Mouse (Mus musculus): ENCODE measurements around the gene Agl. TPM values are rescaled to one million over a fixed set of nuclear protein-coding genes. Genes with fewer than 3 reads are reported as not detected.

The Agl gene
- polyA plus RNA-seq, 1 experiment from 2014 or later, result 121 TPM

DNA sequence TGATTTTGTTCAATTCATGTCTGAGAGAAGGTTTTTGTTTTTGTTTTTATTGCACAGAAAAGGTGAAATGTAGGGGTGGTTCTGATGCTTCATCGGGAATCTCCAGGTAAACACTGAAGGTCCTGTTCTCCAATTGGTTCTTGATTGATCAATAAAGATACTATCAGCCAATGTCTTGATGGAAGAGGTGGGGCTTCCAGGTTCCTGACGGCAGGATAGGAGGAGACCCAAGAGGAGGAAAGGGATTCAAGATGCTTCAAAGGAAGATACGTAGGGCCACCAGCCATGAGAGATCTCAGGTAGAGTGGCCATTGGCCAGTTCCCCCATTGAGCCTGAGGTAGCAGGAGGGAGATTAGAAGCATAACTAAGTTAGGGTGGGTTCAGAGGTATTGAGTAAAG, 89.0 kb downstream of the Agl start:
- Histone ChIP-seq H3K9me3 (ENCODE audit: control insufficient read depth, low read length) (no peaks in the 10 kb centered on the region), H3K9ac (ENCODE audit: low read length) (no peak overlapping the region), H3K4me1 (ENCODE audit: control insufficient read depth in 2 of 2, insufficient read depth in 2 of 2, low read length in 2 of 2) (no peaks in the 10 kb centered on the region; a peak in 1 of 4 replicates), H3K27me3 (ENCODE audit: control insufficient read depth, insufficient read depth, low read length) (no peaks in the 10 kb centered on the region), H3K4me2 (ENCODE audit: low read length) (no peak overlapping the region), H3K27ac (replicated peaks in 1 of 2; ENCODE audit: control insufficient read depth in 1 of 2, insufficient read depth in 1 of 2, low read depth in 2 of 2, low read length in 2 of 2) (no peak overlapping the region), H3K4me3 (ENCODE audit: control insufficient read depth in 1 of 2, insufficient read depth in 1 of 2, low read depth in 1 of 2, low read length in 2 of 2) (no peak overlapping the region), H3K36me3 (ENCODE audit: control insufficient read depth, insufficient read depth, low read length) (no peaks in the 10 kb centered on the region)
- 40% methylated on average over 3 of the region's 3 CpGs for WGBS
- ATAC-seq (ENCODE audit: insufficient number of reproducible peaks, insufficient read depth, low FRiP score, low read depth), result no peak

DNA sequence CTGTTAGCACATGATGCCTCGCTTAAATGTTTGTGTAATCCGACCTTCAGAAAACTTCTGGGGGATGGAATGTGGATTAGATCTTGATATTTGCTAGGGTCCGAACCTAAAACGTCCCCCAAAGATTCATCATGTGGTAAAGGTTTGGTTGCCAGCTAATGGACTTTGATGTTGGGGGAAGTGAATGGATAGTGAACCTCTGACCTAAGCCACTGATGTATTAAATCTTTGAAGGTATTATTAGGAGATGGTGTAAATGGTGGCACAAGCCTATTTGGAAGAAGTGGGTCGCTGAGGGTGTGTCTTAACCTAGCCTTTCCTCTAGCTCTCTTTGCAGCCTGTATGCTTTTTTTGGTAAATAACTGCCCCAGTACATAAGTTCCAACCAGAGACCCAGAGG, 94.9 kb downstream of the Agl start:
- ATAC-seq (ENCODE audit: insufficient number of reproducible peaks, insufficient read depth, low FRiP score, low read depth), result no peak
- 30% methylated on average over 5 of the region's 5 CpGs for WGBS

DNA sequence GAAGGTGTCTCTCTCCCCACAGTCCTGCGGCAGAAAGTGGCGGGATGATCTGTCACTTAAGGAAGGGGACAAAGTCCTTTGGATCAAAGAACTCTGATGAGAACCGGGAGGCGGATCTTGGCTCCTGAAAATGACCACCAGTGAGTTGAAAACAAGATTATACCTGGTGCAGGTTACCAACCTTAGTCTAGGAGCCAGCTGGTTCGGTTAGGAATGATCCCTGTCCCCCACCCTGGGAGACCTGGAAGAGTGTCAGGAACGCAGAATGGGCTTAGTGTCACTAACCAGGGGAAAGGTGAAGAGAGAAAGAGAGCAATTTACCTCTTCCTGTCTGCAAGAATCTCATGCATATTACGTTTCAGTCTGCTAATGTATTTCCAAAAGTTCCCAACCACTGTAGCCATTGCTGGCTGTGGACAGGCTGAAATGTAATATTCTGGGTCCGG, 95.5 kb downstream of the Agl start, which contains the start of gene Slc35a3:
Slc35a3 (minus strand) TSS at position 396 of the 446 bp plus-strand sequence.
- H3K9ac ChIP-seq (ENCODE audit: low read length), result peak within 1 kb of the TSS; percentile 97
- H3K27me3 ChIP-seq (ENCODE audit: control insufficient read depth, insufficient read depth, low read length), result no peaks in the 10 kb centered on the region
- no peaks in the 10 kb centered on the region for H3K9me3 ChIP-seq (ENCODE audit: control insufficient read depth, low read length)
- ATAC-seq (ENCODE audit: insufficient number of reproducible peaks, insufficient read depth, low FRiP score, low read depth), result no peak
- WGBS, result 2% methylated on average over 8 of the region's 8 CpGs
- peaks cover 6 to 14% of the 10 kb centered on the region in 2 experiments for H3K4me1 ChIP-seq (ENCODE audit: control insufficient read depth in 2 of 2, insufficient read depth in 2 of 2, low read length in 2 of 2)
- peak within 1 kb of the TSS; percentile 86 for H3K4me2 ChIP-seq (ENCODE audit: low read length)
- H3K4me3 ChIP-seq (ENCODE audit: control insufficient read depth in 1 of 2, insufficient read depth in 1 of 2, low read depth in 1 of 2, low read length in 2 of 2), result peak within 1 kb of the TSS; percentile 63 to 96
- H3K36me3 ChIP-seq (ENCODE audit: control insufficient read depth, insufficient read depth, low read length), result no peaks in the 10 kb centered on the region
- H3K27ac ChIP-seq (replicated peaks in 1 of 2; ENCODE audit: control insufficient read depth in 1 of 2, insufficient read depth in 1 of 2, low read depth in 2 of 2, low read length in 2 of 2), result peak within 1 kb of the TSS; percentile 19 to 77; a peak in 2 of 4 replicates

More for the DNA sequence above, 94.9 kb downstream of the Agl start:
- Histone ChIP-seq H3K4me2 (ENCODE audit: low read length) (peak overlapping the region; percentile 86), H3K9ac (ENCODE audit: low read length) (peak overlapping the region; percentile 97), H3K9me3 (ENCODE audit: control insufficient read depth, low read length) (no peaks in the 10 kb centered on the region), H3K27ac (replicated peaks in 1 of 2; ENCODE audit: control insufficient read depth in 1 of 2, insufficient read depth in 1 of 2, low read depth in 2 of 2, low read length in 2 of 2) (no peak overlapping the region), H3K36me3 (ENCODE audit: control insufficient read depth, insufficient read depth, low read length) (no peaks in the 10 kb centered on the region), H3K4me1 (ENCODE audit: control insufficient read depth in 2 of 2, insufficient read depth in 2 of 2, low read length in 2 of 2) (peaks cover 6 to 14% of the 10 kb centered on the region in 2 experiments), H3K27me3 (ENCODE audit: control insufficient read depth, insufficient read depth, low read length) (no peaks in the 10 kb centered on the region), H3K4me3 (ENCODE audit: control insufficient read depth in 1 of 2, insufficient read depth in 1 of 2, low read depth in 1 of 2, low read length in 2 of 2) (peak overlapping the region in 1 of 2 experiments; percentile 96; a peak in 3 of 4 replicates)

DNA sequence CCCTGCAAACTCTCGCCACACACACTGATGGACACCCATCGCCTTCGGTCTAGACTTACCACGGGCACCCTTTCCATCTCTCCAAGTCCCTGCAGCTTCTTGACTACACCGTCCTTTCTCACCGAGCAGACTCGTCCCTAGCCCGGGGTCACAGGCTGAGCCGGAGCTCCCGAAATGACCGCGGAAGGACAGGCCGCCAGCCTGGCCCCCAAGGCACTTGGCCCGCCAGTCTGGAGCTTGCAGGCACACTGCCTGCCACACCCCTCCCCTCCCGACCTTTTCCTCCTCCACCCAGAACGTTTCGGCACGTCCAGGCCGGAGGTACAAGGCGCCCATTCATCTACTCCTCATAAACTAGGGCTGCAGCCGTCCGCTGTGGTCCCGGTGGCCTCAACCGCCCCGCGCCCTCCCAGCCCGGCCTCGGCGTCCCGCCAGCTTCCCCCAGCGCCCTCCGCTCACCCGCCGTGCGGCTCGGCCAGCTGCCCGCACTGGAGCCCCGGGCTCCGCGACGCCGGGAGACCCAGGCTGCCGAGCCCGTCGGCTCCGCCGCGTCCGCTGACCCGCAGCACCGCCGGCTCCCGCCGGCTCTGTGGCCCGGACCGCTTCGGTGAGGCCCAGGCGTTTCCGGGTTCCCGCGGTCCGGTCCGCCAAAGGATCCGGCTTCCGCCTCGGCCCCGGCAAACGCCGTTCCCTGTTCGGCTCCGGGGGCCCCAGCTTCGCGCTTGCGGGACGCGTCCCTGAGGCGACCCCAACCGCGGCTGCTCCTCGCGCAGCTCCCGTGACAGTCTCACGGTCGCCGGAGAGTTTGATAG, 96.1 kb downstream of the Agl start:
- peaks cover 6 to 14% of the 10 kb centered on the region in 2 experiments for H3K4me1 ChIP-seq (ENCODE audit: control insufficient read depth in 2 of 2, insufficient read depth in 2 of 2, low read length in 2 of 2)
- peaks cover 2% of the 10 kb centered on the region; the same call in 1 of the 2 replicates for H3K36me3 ChIP-seq (ENCODE audit: control insufficient read depth, insufficient read depth, low read length)
- peak overlapping the region; percentile 19 to 77; a peak in 2 of 4 replicates for H3K27ac ChIP-seq (replicated peaks in 1 of 2; ENCODE audit: control insufficient read depth in 1 of 2, insufficient read depth in 1 of 2, low read depth in 2 of 2, low read length in 2 of 2)
- no peaks in the 10 kb centered on the region for H3K27me3 ChIP-seq (ENCODE audit: control insufficient read depth, insufficient read depth, low read length)
- peak; percentile 86 for ATAC-seq (ENCODE audit: insufficient number of reproducible peaks, insufficient read depth, low FRiP score, low read depth)
- under 1% methylated on average over 85 of the region's 85 CpGs for WGBS
- H3K9ac ChIP-seq (ENCODE audit: low read length), result peak overlapping the region; percentile 97
- no peaks in the 10 kb centered on the region for H3K9me3 ChIP-seq (ENCODE audit: control insufficient read depth, low read length)
- H3K4me2 ChIP-seq (ENCODE audit: low read length), result peak overlapping the region; percentile 86
- peak overlapping the region; percentile 63 to 96 for H3K4me3 ChIP-seq (ENCODE audit: control insufficient read depth in 1 of 2, insufficient read depth in 1 of 2, low read depth in 1 of 2, low read length in 2 of 2)

DNA sequence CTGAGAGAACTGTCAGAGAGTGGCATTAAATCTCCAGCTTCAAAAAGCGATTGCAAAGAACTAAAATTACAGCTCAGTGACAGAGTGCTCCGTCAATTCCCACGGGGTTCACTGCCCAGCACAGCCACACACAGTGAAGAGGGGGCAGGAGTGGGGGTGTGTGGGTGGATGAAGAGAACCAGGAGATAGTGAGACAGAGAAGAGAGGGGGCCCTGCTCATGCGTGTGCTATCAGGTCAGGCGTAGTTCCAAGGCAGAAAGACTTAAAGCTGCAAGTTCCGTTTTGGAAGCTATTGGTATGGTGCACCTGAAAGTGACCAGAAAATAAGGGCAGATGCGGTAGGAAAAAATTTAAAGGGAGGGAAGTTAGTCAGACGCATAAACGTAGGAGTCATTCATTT, 97.0 kb downstream of the Agl start:
- ATAC-seq (ENCODE audit: insufficient number of reproducible peaks, insufficient read depth, low FRiP score, low read depth), result no peak
- Histone ChIP-seq H3K9me3 (ENCODE audit: control insufficient read depth, low read length) (no peaks in the 10 kb centered on the region), H3K27ac (replicated peaks in 1 of 2; ENCODE audit: control insufficient read depth in 1 of 2, insufficient read depth in 1 of 2, low read depth in 2 of 2, low read length in 2 of 2) (no peak overlapping the region), H3K4me1 (ENCODE audit: control insufficient read depth in 2 of 2, insufficient read depth in 2 of 2, low read length in 2 of 2) (peaks cover 6 to 14% of the 10 kb centered on the region in 2 experiments), H3K27me3 (ENCODE audit: control insufficient read depth, insufficient read depth, low read length) (no peaks in the 10 kb centered on the region), H3K4me3 (ENCODE audit: control insufficient read depth in 1 of 2, insufficient read depth in 1 of 2, low read depth in 1 of 2, low read length in 2 of 2) (peak overlapping the region; percentile 21 to 96; a peak in 3 of 4 replicates), H3K36me3 (ENCODE audit: control insufficient read depth, insufficient read depth, low read length) (peaks cover 10% of the 10 kb centered on the region), H3K4me2 (ENCODE audit: low read length) (peak overlapping the region; percentile 86), H3K9ac (ENCODE audit: low read length) (peak overlapping the region; percentile 97)
- 21% methylated on average over 9 of the region's 9 CpGs for WGBS

DNA sequence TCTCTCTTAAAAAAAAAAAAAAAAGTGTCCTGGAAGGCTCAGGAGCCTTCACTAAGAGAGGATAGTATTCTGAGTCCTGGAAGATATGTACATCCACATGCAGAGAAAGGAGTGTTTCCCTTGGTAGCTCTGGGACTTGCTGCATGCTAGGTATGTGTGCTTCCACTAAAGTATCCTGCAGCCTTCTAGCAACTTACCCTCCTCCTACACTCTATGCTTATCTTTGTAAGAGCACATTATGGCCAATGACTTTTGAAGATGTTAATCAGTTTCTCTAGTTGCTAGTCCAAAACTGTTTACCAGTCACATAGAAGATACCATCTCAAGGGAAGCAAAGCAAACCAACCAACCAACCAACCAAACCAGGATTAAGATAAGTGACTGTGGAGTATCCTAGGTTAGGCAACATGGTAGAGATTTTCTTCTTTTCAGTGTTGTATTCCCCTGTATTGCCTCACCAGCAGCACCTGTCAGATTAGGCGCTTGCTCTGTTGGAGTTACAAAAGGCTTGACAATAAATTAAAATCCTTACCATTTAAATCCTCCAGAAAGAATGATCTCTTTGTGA, 102.2 kb downstream of the Agl start:
- Histone ChIP-seq H3K4me1 (ENCODE audit: control insufficient read depth in 2 of 2, insufficient read depth in 2 of 2, low read length in 2 of 2) (peaks cover 2 to 7% of the 10 kb centered on the region in 2 experiments; a peak in 3 of 4 replicates), H3K9ac (ENCODE audit: low read length) (no peak overlapping the region), H3K4me2 (ENCODE audit: low read length) (no peak overlapping the region), H3K36me3 (ENCODE audit: control insufficient read depth, insufficient read depth, low read length) (peaks cover 11% of the 10 kb centered on the region), H3K9me3 (ENCODE audit: control insufficient read depth, low read length) (no peaks in the 10 kb centered on the region), H3K27me3 (ENCODE audit: control insufficient read depth, insufficient read depth, low read length) (no peaks in the 10 kb centered on the region), H3K27ac (replicated peaks in 1 of 2; ENCODE audit: control insufficient read depth in 1 of 2, insufficient read depth in 1 of 2, low read depth in 2 of 2, low read length in 2 of 2) (no peak overlapping the region), H3K4me3 (ENCODE audit: control insufficient read depth in 1 of 2, insufficient read depth in 1 of 2, low read depth in 1 of 2, low read length in 2 of 2) (no peak overlapping the region)
- 100% methylated on average over 1 of the region's 1 CpGs for WGBS
- ATAC-seq (ENCODE audit: insufficient number of reproducible peaks, insufficient read depth, low FRiP score, low read depth), result no peak

DNA sequence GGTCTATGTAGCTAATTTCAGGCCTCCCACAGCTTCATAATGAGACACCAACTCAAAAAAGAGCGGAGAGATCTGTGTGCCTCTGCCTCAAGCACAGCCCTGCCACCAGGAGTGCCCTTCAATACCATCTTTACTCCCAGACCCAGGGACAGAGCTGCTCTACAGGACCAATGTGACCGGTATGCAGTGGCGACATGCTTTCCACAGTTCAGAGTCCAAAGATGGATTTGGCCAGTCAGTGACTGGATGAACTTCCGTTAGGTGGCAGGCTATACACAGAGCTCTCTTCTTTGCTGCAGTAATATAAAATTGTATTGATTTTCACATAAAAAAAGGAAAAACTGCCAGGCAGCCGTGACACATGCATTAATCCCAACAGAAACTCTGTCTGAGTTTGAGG, 104.1 kb downstream of the Agl start:
- ATAC-seq (ENCODE audit: insufficient number of reproducible peaks, insufficient read depth, low FRiP score, low read depth), result no peak
- no peaks in the 10 kb centered on the region for H3K27me3 ChIP-seq (ENCODE audit: control insufficient read depth, insufficient read depth, low read length)
- H3K9me3 ChIP-seq (ENCODE audit: control insufficient read depth, low read length), result no peaks in the 10 kb centered on the region
- H3K27ac ChIP-seq (replicated peaks in 1 of 2; ENCODE audit: control insufficient read depth in 1 of 2, insufficient read depth in 1 of 2, low read depth in 2 of 2, low read length in 2 of 2), result no peak overlapping the region
- no peak overlapping the region for H3K4me2 ChIP-seq (ENCODE audit: low read length)
- H3K4me3 ChIP-seq (ENCODE audit: control insufficient read depth in 1 of 2, insufficient read depth in 1 of 2, low read depth in 1 of 2, low read length in 2 of 2), result no peak overlapping the region
- 83% methylated on average over 5 of the region's 5 CpGs for WGBS
- peaks cover 0 to 3% of the 10 kb centered on the region in 2 experiments; a peak in 1 of 4 replicates for H3K4me1 ChIP-seq (ENCODE audit: control insufficient read depth in 2 of 2, insufficient read depth in 2 of 2, low read length in 2 of 2)
- H3K36me3 ChIP-seq (ENCODE audit: control insufficient read depth, insufficient read depth, low read length), result peaks cover 11% of the 10 kb centered on the region
- H3K9ac ChIP-seq (ENCODE audit: low read length), result no peak overlapping the region
